Mouse (Mus musculus): Measurements from ENCODE around the gene Cmtm5. TPM values are rescaled to one million over a fixed set of nuclear protein-coding genes. Genes with fewer than 3 reads are reported as not detected.

The Cmtm5 gene
- 1 to 10 TPM; 1.3 to 2.6 TPM for total RNA-seq (2021)
- long read RNA-seq, experiment 1: 0 reads
- long read RNA-seq, experiment 2: 0 reads

DNA sequence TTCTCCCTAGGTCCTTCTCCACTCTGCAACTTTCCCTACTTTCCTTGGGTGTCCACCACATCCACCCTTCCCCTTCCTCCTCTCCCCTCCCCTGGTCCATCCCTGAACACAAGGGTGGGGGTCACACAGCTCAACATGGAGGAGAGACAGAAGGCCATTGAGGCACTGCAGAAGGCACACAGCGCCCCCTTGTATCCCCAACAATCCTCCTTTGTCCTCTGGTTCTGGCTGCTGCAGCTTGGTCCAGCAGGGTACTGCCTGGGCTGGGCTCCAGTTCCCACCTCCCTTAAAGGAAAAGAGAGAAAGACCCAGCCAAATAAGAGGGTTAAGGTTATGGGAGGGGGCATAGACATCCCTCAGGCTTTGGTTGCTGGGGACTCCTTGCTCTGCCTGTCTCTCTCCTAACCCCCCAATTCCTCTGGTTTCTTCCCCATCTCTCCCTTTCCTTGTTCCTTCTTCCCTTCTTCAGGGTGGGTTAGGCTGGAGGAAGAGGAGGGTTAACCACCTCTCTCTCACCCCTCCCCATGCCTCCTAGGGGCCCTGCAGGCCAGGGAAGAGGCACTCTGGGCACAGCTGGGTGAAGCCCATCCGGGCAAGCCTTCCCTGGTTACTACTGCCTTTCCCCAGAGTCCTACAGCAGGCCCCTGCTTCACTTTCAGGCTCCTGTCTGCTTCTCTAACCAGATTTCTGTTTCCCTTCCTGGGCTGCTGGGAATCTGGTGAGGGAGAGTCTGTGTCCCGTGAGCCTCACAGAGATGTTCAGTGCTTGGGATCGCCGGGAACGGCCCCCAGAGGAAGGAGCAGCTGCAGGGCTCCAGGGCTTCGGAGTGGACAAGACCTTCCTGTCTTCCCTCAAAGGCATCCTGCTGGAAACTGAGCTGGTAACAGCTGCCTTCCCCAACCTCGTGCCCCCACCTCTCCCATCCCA is at the start of gene Cmtm5:
Gene Cmtm5 (plus strand): TSS at position 358 of the 927 bp plus-strand sequence.
- DNase-seq: no peak

DNA sequence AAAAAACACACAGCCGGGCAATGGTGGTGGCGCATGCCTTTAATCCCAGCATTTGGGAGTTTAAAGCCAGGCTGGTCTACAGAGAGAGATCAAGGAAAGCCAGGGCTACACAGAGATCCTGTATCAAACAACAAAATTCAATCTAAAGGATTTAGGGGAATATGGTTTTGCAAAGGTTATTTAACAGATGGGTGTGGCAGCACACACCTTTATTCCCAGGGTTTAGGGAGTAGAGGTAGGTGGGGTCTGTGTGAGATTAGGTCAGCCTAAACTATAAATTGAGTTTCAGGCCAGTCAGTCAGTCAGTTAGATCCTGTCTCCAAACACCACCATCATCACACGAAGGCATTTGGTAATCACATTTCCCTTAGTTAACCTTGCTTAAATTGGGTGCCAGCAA is 43.9 kb upstream of the Cmtm5 start, which contains the start of gene Pabpn1:
Gene Pabpn1 (plus strand): TSS at position 301 of the 400 bp plus-strand sequence.
- no peak for DNase-seq

DNA sequence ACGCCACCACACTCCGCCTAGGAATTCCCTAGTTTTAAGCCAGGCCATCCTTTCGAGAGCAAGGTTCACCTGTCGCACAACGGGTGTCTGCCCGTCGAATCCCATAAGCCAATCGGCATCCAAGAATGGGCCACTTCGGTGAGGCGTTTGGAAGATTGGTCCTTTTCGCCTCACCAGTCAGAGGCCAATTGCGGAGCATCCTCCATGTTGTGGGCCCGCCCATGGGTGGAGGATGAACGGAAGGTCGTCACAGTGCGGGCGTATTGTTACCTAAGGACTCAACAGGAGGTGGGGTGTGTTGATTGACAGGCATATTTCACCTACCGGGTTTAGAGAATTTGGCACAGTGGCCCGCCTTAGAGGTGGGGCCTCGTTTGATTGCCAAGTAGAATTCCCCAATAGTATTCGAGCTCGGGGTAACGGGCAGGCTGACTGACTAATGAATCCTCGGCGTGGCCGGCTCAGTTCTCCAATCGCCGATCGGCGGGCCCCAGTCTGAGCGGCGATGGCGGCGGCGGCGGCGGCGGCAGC is 42.3 kb upstream of the Cmtm5 start:
- DNase-seq: peak; percentile 96

DNA sequence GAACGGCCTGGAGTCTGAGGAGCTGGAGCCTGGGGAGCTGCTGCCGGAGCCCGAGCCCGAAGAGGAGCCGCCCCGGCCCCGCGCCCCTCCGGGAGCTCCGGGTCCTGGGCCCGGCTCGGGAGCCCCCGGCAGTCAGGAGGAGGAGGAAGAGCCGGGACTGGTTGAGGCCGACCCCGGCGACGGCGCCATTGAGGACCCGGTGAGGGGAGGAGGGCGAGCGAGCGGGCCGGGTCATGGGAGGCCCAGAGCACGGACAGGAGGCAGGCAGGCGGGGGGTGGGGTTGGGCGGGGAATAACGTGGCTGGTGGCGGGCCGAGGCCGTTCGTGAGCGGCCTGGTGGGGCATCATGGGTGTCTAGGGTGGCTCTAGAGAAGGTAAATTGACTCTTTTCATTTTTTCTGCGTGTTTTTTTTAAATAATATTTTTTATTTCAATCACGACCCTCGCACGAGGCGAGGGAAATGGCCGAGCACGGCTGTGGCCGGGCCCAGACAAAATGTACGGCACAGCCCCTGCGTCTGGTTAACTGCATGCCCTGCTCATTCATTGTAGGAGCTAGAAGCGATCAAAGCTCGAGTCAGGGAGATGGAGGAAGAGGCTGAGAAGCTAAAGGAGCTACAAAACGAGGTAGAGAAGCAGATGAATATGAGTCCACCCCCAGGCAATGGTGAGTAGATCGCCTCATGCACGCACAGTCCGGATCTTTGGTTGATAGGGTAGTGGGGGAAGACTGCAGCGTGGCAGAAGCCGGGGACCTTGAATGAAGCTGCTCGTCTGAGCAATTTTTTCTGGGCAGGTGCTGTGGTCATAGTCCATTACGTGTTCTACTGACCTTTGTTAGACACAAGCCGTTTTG is 41.5 kb upstream of the Cmtm5 start:
- peak; percentile 77 for DNase-seq

DNA sequence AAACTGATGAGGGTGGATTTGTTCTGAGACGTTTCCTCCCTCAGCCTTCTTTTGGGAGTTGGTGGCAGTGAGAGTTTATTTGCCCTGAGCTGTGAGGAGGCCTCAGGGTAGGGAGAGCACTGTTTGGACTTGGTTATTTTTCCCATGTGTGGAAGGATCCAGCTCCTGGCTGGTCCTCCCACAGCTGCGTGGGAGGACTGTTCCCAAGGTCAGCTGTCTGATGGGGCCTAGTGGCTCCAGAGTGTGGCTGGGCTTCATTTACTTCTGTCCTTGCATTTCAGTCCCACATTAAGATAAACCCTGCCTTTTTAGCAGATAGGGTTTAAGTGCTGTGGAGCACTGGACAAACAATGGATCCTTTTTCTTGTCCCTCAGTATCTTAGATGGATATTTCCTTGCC is 38.6 kb upstream of the Cmtm5 start:
- peak; percentile 27 for DNase-seq

DNA sequence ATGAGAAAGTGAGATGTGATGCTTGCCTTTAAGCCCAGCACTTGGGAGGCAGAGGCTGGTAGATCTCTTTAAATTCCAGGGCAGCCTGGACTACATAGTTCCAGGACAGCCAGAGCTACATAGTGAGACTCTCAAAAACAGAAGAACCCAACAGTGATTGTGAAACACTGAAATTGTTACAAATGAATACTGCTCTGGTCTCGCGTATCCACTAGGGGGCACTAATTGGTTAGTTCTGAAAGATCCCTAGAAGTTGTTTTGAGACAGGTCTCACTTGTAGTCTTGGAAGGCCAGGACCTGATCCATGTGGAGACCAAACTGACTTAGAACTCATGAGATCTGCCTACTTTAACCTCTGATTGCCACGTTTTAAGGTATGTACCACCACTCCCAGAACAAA is 35.7 kb upstream of the Cmtm5 start:
- DNase-seq: peak; percentile 76

DNA sequence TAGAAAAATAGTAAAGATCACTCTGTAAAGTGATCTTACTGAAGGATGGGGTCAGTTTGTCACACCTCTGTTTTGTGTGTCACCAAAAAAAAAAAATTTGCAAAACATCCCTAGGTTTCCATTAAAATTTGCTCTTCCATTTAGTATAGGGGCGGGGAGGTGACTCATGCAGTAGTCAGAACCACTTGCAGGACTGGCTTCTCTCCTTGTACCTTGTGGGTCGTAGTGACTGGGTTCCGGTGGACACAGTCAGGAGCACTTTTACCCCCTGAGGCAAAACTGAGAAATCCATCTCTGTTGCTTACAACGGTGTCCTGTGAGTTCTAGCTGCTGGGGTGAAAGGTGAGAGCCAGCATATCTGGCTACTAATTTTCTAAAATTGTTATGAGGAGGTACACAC is 32.4 kb upstream of the Cmtm5 start:
- no peak for DNase-seq

DNA sequence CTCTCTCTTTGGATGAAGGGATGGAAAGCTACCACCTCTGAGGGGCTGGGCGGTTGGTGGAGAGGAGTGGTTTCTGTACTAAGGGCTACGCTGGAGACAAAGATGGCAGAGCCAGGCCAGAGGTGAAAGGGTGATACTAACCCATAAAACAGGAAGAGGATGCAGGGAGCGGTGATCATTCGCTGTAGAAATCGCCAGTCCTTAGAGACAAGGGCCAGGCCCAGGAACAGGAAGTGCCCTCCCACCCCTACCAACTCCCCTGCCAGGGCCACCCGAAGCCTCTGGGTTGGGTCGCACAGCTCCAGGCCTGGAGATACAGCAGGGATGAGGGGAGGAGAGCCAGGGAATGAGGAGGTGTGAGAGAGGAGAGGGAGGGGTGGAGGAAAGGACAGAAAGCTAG is 27.4 kb upstream of the Cmtm5 start:
- no peak for DNase-seq

DNA sequence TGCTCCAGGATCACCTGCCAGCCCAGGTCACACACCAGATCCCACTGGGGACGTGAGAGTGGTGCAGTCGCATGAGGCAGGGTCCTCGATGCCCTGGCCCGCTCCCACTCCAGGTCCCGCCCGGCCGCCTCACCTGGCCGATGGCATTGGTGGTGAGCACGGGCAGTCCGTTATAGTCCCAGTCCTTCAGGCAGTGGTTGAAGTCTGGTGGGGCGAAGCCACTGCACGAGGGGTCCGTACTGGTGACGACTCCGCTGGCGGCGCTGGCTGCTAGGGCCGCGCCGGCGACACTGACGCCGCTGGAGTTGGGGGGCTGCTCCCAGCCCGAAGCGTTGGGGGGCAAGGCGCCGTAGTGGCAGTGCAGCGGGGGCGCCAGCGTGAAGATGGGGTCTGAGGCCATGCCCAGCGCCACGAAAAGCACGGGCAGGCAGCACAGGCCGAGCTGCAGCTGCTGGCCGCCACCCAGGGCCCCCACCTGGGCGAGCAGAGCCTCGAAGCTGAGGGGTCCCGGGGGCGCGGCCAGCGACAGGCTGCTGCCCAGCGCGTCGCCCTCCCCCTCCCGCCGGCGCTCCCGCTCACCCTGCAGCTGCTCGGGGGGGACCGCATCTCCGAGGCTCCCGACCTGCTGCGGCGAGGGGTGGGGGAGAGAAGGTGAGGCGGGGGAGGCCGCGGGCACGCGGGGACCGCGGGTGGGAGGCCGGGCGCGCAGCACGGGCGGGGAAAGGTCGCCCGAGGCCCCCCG is 23.8 kb upstream of the Cmtm5 start:
- no peak for DNase-seq

DNA sequence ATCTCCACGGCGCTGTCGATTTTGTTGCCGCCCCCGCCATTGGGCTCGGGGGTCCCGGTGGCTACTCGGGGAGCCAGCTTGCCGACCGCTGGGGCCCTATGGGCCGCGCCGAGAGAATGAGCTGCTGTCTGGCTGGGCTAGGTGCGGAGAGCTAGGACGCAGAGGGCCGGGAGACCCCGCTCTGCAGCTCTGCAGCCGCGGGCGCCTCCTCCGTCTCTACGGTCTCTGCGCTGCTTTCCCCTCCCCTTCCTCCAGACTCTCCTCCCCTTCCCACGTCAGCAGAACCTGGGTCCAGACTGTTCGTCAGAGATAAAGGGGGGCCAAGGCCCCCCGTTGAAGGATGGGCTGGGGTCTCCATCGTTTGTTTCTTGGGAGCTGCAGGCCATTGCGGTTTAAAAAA is 23.2 kb upstream of the Cmtm5 start, which contains the start of gene Slc22a17:
Gene Slc22a17 (minus strand): TSS at position 247 of the 400 bp plus-strand sequence.
- DNase-seq: peak; percentile 82

DNA sequence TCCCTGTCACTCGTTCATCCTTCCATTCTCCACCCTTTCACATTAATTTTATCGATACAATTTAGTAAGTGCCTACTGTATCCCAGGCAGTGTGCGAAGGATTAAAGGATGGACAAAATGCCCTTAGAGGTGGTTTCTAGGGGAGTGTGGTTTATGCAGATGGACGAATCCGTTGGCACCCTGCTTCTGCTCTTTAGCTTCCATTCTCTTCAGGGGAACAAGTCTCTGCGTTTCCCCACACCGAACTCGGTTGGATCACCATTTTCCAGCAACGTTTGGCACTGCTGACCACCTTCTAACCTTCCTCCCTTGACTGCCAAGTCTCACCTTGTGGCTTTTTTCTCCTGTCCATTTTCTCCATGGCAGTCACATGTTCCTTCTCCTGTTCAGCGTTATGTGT is 22.7 kb upstream of the Cmtm5 start:
- DNase-seq: no peak

DNA sequence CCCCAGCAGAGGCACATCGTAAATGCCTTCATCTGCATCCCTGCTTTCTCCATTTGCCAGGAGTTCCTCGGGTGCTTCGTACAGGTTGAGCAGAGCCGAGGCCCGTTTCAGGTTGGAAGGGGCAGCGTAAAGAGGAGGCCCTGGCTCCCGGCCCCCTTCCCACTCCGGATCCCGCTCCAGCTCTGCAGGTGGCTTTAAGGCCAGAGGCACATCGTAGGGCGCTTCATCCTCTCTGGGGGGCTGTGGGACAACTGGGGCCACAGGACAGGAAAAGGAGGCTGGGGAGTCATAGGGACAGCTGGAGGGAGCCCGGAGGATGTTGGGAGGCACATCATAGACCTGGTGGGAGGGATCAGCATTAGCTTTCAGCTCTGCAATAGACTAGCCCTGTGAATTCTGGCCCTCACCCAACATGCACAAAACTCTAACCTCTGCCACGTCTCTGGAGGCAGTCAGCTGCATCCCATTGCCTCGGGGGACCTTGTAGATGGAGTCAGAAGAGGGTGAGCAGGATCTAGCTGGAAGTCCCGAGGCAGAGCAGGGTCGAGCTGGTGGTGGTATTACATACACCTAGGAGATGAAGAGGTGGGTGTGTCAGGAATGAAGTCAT is 15.9 kb upstream of the Cmtm5 start:
- DNase-seq: no peak

DNA sequence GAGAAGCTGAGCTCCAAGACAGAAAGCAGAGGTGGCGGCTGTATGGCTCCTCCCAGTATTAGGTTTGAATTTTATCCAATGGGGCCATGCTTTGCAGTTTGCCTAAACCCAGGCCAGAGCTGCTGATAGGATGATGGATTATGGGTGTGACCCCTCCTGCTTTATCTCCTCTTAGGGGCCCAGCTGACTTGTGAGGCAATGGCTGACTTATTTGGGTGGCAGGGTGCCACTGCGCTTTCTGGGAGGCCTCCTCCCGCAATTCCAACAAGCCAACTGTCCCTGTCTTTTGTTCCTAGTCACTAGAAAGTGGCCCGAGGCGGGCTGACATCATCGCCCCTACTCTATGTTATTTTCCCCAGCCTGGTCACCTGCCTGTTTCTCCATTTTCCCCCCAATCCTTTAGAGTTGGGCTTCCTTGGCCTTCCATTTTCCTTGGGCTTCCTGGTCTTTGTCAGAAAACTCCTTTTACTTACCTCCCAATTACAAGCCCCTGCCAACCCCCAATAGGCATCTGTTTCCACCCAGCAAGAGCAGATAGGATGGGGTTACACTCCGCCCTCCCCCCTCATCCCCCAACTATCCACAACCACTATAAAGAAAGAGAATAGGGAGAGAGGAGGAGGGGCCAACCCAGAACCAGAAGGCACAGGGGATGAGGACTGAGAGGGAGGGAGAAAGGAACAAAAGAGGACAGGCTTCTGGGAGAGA is 11.3 kb upstream of the Cmtm5 start:
- peak; percentile 52 for DNase-seq

DNA sequence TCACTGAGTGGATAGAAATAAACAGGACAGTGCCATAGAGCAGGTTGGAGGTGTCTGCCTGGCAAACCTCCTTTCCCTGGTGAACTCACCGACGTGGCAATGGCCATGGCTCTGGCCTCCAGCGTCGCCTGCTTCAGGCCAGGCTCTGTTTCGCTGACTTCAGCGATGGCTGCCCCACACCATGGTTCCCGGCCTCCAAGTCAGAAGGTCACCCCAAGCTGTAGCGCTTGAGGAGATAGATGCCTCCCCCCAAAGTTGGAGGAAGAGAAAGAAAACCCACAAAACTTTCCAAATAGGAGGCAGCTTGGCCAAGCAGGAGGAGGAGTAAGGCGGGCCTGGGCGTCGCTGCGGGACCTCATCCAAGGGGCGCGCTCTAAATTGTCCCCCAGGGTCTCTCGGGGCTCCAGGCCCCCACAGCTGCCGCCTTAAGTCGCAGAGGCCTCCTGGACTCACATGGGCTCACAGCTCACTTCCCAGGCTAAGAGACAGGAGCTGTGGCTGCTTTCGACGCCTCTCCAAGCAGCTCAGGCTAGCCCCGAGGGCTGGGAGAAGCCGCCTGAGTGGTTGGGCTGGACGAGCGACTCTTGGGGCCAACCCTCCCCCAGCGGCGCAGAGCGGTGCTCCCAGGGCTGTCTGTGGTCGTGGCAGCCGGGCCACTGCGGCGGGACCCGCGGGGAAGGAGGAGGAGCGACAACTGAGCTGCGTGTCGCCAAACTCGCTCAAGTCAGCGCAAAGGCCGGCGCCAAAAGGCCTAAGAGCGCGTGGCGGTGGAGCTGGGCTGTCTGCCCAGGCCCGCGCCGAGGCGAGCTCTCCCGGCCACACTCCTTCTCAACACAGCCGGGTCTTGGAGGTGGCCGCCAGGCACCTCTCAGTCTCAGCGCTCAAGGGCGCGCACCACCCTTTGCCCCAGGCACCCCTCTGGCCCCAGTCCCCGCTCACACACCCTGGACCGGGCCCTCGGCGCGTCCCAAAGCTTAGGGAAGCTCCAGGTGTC is 10.4 kb upstream of the Cmtm5 start, which contains the start of gene Efs:
Gene Efs (minus strand): TSS at position 778 of the 994 bp plus-strand sequence.
- peak; percentile 75 for DNase-seq

DNA sequence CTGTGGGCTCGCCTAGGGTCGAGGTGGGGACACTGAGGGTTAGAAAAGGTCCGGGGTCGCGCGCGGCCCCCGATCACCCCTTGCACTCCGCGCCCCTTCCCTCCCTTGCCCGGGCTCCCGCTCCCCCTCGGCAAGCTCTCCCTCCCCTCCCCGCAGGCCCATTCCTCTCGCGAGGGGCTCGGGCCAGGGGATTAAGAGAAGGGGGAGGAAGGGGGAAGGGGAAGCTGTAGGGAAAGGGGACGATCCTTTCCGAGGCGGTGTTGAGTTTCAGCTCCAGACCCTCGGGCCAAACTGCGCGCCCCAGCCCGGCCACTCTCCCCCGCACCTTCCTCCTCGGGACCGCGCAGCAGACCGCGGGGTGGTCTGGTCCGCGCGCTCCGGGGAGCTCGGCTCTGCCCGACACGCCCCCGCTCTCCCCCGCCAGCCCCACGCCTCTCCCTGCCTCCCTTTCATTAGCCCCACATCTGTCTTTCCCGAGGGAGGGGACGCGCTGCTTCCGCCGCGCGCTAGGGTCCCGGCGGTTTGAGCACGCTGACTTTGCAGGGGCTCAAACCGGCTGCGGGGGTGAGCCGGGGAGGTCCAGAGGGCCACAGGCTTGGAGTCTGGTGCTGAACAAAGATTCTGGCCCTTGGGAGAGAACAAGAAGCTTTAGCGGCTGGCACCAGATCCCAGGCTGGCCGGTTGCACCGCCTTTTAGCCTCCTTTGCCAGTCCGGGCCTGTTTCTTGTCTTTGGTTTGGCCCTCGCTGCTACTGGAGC is 9.5 kb upstream of the Cmtm5 start:
- peak; percentile 63 for DNase-seq

DNA sequence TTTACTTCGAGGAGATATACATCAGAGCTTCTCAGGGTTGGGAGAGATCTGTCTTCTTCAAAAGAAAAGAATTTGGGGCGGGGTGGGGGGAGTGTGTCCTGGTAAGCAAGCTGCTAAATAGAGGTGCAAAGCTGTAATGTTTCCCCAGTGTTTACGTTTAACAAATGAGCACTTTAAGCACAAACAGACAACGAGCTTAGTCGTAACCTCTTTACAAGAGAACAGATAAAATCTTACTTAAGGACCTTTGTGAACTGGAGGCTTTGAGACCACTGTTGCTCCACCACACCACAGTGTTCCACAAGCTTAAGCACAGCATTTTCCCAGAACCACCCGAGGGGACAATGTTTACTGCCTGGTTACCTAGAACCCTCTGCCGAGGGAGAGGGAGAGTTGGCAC is 8.8 kb upstream of the Cmtm5 start:
- no peak for DNase-seq

DNA sequence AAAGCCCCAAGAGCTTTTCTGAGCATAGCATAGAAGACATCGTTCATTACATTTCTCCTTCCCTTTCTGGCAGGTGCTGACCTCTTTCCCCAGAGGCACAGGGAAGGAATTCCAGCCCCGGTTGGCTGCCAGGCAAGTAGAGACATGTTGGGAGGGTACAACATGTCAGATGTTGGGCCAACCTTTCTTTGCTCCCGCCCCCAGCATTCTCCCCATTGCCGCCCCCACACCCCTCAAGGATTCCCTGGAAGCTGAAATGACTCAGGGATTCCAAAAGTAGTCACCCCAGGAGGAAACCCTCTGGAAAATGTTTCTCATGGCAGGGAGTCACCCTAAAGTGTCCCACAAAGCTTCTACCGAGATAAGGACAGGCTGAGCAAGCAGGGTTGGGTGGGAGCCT is 6.3 kb upstream of the Cmtm5 start:
- no peak for DNase-seq

DNA sequence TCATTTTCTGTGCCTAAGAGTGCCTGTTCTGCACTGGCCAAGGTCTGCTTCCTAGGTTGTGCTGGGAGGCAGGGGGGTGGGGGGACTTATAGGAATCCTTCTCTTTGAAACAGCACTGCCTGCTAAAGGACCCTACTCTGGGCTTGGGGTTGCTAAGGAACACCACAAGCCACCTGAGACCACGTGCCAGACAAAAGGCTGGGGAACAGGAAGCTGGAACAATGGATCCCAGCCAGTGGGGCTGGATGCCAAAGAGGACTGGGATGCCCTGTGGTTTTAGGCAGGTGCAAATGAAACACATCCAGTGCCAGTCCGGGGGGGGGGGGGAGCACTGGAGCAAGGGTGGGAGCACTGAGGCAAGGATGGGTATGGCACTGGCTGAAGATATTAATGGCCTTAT is 5.6 kb upstream of the Cmtm5 start:
- DNase-seq: no peak
